Mouse (Mus musculus): ENCODE measurements around the gene Rbfox3.

Gene Rbfox3

GRCm38 (mm10) chr11:118490566-118491218 is 420.7 kb downstream of the Rbfox3 start:
- peak; percentile 92 for DNase-seq

GRCm38 (mm10) chr11:118488907-118489270 is 422.5 kb downstream of the Rbfox3 start:
- no peak for DNase-seq

- DNase-seq, result no peak
Observed at GRCm38 (mm10) chr11:118488191-118488906, 423.0 kb downstream of the Rbfox3 start.

GRCm38 (mm10) chr11:118486881-118487772 is 424.3 kb downstream of the Rbfox3 start:
- no peak for DNase-seq

DNA sequence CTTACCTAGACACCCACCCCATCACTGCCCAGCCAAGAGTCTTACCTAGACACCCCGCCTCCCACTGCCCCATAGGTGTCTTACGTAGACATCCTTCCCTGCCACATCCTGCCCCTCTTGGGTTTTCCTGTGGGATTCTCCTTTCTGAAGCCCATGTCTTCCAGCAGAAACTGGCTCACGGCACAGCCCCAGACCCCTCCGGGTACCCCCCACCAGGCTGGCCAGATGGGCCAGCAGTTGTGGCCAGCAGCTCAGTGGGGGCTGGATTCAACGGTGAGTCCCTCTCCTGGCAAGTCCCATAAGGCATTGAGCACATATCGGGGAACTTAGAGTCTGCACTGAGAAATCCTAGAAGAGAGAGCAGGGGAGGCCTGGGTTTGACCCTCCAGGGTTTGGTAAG is 425.1 kb downstream of the Rbfox3 start:
- DNase-seq, result no peak

DNA sequence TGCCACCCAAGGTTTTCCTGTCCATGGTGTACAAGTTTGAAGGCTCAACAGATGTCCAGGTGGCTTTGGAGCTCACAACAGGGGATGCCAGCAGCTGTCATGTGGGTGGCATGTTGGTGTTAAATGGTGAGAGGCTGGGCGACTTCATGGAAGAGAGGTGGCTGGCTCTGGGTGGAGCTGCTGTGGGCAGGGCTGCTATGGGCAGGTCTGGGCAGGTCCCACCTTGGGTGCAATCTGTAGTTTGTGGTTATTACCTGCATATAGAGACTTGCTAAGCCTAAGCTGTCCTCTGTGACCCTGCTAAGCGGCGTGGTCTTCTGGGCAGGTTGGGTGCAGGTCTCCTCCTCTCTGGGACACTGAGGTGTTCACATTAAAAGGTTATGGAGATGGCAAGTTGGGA is 425.6 kb downstream of the Rbfox3 start:
- no peak for DNase-seq

DNA sequence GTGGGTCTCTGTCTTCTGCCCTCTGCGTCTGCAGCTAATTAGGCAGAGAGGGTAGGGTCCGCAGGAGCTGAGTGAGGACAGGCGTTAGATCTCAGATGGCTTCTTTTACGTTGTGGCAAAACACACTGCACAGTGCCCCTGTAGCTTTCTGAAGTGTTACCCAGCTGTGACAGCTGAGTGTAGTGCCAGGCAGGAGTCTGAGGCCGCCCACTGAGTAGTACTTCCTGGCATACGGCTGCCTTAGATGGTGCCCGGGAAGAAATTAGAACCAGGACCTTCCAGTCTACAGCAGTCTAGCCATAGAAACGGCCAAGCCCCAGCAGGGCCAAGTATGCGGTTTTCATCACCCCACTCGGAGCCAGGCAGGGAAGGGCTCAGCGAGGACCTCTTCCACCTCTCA is 426.1 kb downstream of the Rbfox3 start:
- DNase-seq, result no peak

GRCm38 (mm10) chr11:118484169-118484568 is 427.2 kb downstream of the Rbfox3 start:
- DNase-seq, result no peak

GRCm38 (mm10) chr11:118481751-118482150 is 429.6 kb downstream of the Rbfox3 start:
- no peak for DNase-seq

DNA sequence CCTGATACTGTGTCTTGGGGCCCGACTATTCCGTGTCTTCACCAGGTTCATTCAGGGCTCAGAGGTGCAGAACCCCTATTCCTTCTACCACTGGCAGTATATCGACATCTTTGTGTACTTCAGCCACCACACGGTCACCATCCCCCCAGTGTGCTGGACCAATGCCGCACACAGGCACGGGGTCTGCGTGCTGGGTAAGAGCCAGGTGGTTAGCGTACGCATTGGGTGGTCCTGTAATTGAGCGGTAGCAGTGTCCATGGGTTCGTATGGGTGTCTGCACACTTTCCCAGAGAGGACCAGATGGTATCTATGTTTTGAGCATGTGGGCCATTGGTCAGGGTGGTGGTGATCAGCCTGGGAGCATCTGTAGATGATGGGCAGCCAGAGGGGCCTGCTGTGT is 430.2 kb downstream of the Rbfox3 start:
- no peak for DNase-seq

DNA sequence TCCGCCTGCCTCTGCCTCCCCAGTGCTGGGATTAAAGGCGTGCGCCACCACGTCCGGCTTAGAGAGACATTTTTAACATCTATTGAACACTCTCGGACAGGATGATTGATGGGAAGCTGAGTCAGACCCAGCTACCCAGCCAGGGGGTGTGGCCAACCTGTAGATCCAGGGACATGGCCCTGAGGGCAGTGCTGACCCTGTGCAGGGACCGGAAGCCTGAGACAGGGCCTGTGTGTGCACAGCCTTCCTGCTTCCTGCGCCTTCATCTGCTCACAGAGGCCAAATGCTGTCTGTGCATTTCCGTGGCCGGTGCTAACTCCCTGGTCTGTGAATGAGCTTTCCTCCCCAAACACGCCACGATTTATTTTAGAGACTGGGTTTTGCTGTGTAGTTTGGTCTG is 431.6 kb downstream of the Rbfox3 start:
- no peak for DNase-seq

- peak; percentile 95 for DNase-seq
Observed at GRCm38 (mm10) chr11:118476396-118477373, 434.7 kb downstream of the Rbfox3 start, which contains the start of gene Engase. Gene Engase (plus strand): TSS chr11:118476829.

- no peak for DNase-seq
Observed at GRCm38 (mm10) chr11:118475496-118476083, 435.8 kb downstream of the Rbfox3 start.

GRCm38 (mm10) chr11:118473842-118474500 is 437.4 kb downstream of the Rbfox3 start:
- DNase-seq, result no peak

DNA sequence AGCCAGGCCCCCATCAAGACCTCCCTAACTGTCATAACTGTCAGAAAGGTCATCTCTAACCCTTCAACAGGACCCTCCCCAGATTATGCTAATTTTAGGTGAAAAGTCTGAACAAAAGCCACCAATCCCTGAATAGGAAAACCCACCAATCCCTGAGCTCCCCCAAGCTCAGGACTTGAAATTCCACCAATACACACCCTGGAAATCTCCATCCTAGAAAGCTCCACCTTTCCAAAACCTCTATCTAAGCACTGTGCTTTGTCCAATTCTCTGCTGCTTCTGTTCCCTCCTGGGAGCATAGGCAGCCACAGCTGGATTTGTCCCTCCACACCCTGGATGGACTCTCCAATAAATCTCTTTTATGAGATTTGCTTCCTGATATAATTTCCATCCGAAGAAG is 438.2 kb downstream of the Rbfox3 start:
- no peak for DNase-seq

GRCm38 (mm10) chr11:118471676-118472075 is 439.7 kb downstream of the Rbfox3 start:
- DNase-seq, result peak; percentile 54

GRCm38 (mm10) chr11:118470234-118470966 is 441.0 kb downstream of the Rbfox3 start:
- DNase-seq, result peak; percentile 84

DNA sequence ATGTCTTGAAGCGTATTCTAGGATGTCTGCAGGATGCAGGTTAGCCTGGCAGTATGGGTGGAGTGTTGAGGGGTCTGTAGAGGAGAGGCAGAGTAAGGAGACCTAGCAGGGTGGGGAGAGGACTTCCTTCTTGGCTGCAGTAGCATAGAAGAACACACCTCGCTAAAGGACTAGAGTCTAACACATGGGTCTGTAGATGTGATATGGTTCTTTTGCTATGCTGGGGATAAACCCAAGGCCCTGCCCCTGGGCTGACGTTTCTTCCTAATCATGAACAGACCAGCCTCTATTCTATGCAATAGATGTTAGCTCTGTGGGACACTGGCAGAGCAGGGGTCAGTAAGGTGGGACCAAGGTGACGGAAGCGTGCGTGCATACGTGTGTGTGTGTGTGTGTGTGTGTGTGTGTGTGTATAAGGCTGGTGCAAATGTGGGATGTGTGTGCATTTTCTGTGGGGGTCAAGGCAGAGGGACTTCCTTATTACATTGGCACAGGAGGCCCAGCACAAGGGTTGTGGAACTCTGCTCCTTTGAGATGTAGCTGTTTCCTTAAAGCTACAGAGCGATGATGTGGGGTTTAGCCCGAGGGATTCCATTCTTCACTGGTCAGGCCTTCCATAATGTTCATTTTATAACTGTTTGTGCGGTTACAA is 441.8 kb downstream of the Rbfox3 start:
- DNase-seq, result no peak

DNA sequence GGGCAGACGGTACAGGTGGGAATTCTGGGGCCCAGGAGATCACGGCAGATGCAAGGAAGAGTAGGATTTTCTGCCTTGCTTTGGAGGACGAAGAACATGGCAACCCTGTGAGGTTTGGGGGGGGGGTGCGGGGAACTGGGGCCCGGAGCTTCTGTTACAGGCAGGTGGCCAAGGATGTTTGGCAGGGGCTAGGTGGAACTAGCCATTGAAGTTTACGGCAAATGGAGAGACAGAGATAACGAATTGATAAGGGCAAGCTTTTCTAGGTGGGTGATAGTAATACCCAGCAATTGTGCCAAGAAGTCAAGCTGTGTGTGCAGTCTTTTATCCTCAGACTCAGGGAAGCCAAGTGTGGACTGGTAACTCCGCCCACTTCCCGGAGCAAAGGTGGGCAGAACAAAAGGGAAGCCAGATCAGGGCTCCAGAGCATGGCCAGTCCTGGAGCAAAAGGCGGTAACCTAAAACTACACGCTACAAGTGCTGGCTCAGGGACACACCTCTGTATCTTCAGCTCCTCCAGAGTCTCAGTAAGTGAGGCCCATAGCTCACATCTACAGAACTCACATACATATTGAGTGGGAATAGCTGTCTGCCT is 443.9 kb downstream of the Rbfox3 start:
- peak; percentile 52 for DNase-seq

DNA sequence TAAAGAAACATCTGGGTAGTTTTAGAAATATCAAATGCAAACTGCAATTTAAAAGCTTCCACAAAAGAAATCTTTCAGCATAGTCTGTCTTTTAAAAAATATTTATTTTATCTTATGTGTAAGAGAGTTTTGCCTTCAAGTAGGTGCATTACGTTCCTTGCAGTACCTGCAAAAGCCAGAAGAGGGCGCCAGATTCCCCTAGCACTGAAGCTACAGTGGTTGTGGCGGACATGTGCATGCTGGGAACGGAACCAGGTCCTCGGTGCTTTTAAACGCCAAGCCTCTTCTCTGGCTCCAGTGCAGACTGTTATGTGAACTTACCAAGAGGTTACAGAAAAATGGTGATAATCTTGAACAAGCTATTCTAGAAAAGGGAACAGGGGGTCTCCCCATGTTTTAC is 451.1 kb downstream of the Rbfox3 start:
- peak; percentile 59 for DNase-seq

All from thymus, postnatal 14 days (tissue).